Mouse (Mus musculus) embryonic facial prominence, embryonic 13.5 days (tissue): Measurements from ENCODE around the gene Mrpl19. TPM values are rescaled to one million over a fixed set of nuclear protein-coding genes. Genes with fewer than 3 reads are reported as not detected.
A peak's percentile ranks its signal among the peaks of the same experiment; 100 is the strongest.

Experiments used
- ATAC-seq: fragments of 200-750 bp; cut with Nextera tagmentation; 2 replicates; pipeline ENCODE4 v1.8.0; 2017; ENCODE audit warnings: low read depth; ENCODE audit not compliant: insufficient number of reproducible peaks, insufficient read depth, low FRiP score, low TSS enrichment
- H3K27ac ChIP-seq: fragments of 300-500 bp; sonication (generic); 2 replicates; pipeline ENCODE4 v1.5.1; 2015; ENCODE audit warnings: moderate library complexity, mild to moderate bottlenecking, inconsistent platforms
- H3K27me3 ChIP-seq: fragments of 300-500 bp; sonication (generic); 2 replicates; pipeline ENCODE4 v1.6.1; 2015; ENCODE audit warnings: mild to moderate bottlenecking, inconsistent platforms
- H3K36me3 ChIP-seq: fragments of 300-500 bp; sonication (generic); 2 replicates; pipeline ENCODE4 v1.6.1; 2015; ENCODE audit warnings: mild to moderate bottlenecking, inconsistent platforms
- H3K4me1 ChIP-seq: fragments of 300-500 bp; sonication (generic); 2 replicates; pipeline ENCODE4 v1.6.1; 2015; ENCODE audit warnings: inconsistent platforms
- H3K4me2 ChIP-seq: fragments of 300-500 bp; sonication (generic); 2 replicates; pipeline ENCODE4 v1.6.1; 2015; ENCODE audit warnings: moderate library complexity, mild to moderate bottlenecking, inconsistent platforms
- H3K4me3 ChIP-seq: fragments of 300-500 bp; sonication (generic); 2 replicates; pipeline ENCODE4 v1.5.1; 2015; ENCODE audit warnings: mild to moderate bottlenecking, inconsistent platforms
- H3K9ac ChIP-seq: fragments of 300-500 bp; sonication (generic); 2 replicates; pipeline ENCODE4 v1.6.1; 2015; ENCODE audit warnings: mild to moderate bottlenecking, inconsistent platforms
- H3K9me3 ChIP-seq: fragments of 300-500 bp; sonication (generic); 2 replicates; pipeline ENCODE4 v1.6.1; 2016; ENCODE audit warnings: inconsistent platforms
- WGBS: fragments of 180-500 bp; shearing (Covaris S2); methylation state at CpG from one replicate; pipeline ENCODE4 v1.1.7; 2015; ENCODE audit warnings: mixed read lengths; 5-methylcytosine and 5-hydroxymethylcytosine counted together
- polyA plus RNA-seq: library from polyadenylated mRNA; unstranded; fragments of >200 nt; fragmentation: Nextera tagmentation; extraction: Ambion mirVana; gene quantifications from 2 replicates; pipeline ENCODE4 v1.2.1, GENCODE M21; 2015

The Mrpl19 gene
- polyA plus RNA-seq, 1 experiment from 2014 or later, result 59.7 TPM

DNA sequence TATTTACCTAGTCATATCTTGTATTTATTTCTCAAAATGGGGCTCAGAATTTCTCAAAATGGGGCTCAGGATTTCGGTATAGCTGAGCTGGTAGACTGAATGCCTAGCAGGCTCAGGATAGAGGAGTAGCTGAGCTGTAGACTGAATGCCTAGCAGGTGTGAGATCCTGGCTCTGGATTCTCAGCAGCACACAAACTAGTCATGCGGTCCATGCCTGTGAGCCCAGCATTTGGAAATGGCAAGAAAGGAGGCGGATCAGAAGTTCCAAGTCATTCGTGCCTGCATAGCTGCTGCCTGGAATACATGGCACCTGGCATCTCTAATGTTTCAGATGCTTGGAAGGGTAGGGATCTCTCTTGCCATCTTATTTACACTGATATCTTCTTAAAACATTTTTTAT is 36.4 kb downstream of the Mrpl19 start:
- WGBS, result 93% methylated on average over 4 of the region's 4 CpGs
- Histone ChIP-seq H3K9me3 (no peaks in the 10 kb centered on the region), H3K4me3 (no peak overlapping the region), H3K4me1 (peaks cover 8% of the 10 kb centered on the region), H3K27ac (no peak overlapping the region), H3K36me3 (peaks cover 72% of the 10 kb centered on the region), H3K4me2 (no peak overlapping the region), H3K27me3 (no peaks in the 10 kb centered on the region), H3K9ac (no peak overlapping the region)
- no peak for ATAC-seq

DNA sequence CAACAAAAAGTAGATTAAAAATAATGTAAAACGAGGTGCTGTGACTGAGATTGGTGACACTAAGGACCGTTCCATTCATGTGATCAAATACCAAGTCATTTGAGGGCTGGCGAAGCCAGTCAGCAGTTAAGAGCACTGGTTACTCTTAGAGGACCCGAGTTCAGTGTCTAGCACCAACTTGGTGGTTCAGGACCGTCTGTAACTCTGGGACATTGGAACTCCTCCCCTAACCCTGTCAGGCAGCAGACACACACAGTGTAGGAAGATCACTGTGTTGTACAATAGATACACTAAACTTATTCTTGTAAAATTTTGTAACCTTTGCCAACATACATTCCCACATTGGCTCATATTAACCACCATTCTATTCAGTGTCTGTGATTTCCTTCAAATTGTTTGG is 41.5 kb downstream of the Mrpl19 start:
- Histone ChIP-seq H3K4me3 (peak overlapping the region; percentile 88), H3K9me3 (no peaks in the 10 kb centered on the region), H3K27me3 (no peaks in the 10 kb centered on the region), H3K36me3 (peaks cover 27% of the 10 kb centered on the region), H3K4me1 (peaks cover 11% of the 10 kb centered on the region), H3K27ac (no peak overlapping the region), H3K9ac (peak overlapping the region; percentile 97), H3K4me2 (peak overlapping the region; percentile 64)
- ATAC-seq, result no peak
- 13% methylated on average over 5 of the region's 5 CpGs for WGBS

DNA sequence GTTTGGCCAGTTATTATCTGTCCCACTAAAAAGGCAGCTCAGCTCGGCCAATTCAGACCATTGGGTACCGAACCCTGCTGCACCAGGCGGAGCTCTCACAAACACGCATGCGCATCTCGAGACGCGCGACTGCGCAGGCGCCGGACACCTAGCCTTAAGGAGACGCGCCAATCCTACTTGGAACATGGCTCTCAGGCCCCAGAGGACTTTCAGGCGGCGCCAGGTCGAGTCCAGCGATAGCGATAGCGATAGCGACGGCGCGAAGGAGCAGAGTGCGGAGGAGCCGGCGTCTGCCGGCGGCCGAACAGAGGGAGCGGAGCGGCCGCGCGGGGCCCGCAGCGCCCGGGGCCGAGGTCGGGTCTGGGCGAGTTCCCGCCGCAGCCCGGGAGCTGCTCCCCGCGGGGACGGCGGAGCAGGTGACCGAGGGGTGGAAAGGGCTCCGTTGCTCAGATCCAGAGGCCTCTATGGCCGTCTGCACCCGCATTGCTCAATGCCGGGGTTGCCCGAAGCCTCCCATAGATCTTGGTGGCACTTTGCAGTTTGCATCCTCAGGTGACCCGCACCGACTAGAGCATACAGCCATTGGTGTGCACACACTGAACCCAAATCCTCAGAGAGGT is 42.1 kb downstream of the Mrpl19 start, which contains the start of gene Gcfc2:
Gene Gcfc2, plus strand, starts transcription at position 147 of the 620 bp plus-strand sequence.
- H3K4me2 ChIP-seq, result peak within 1 kb of the TSS; percentile 64

DNA sequence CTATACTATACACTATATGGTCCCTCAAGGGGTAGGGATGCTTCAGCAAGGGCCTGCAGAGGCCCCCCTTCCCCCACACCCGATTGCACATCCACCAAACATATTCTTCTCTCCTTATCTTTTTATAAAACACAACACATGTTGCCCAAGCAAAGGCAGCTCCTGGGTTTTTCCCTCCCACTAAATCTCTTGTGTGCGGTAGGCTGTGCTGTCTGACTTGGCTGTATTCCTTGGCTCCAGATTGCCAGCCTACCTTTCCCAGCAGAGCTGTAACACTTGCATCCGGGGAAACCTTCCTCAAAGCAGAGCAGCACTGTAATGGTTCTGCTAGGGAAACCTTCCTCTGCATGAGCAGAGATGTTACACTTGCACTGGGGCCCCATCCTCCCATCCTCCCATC is 53.6 kb downstream of the Mrpl19 start:
- ATAC-seq, result no peak
- Histone ChIP-seq H3K36me3 (no peaks in the 10 kb centered on the region), H3K27ac (no peak overlapping the region), H3K4me1 (no peaks in the 10 kb centered on the region), H3K9me3 (no peaks in the 10 kb centered on the region), H3K4me2 (no peak overlapping the region), H3K9ac (no peak overlapping the region), H3K27me3 (no peaks in the 10 kb centered on the region), H3K4me3 (no peak overlapping the region)
- 73% methylated on average over 3 of the region's 3 CpGs for WGBS

More for the DNA sequence above, 42.1 kb downstream of the Mrpl19 start, which contains the start of gene Gcfc2:
- Histone ChIP-seq H3K4me1 (peaks cover 11% of the 10 kb centered on the region), H3K9ac (peak within 1 kb of the TSS; percentile 97), H3K4me3 (peak within 1 kb of the TSS; percentile 88), H3K27me3 (no peaks in the 10 kb centered on the region), H3K27ac (peak within 1 kb of the TSS; percentile 60), H3K36me3 (peaks cover 27% of the 10 kb centered on the region), H3K9me3 (no peaks in the 10 kb centered on the region)
- under 1% methylated on average over 55 of the region's 56 CpGs for WGBS
- ATAC-seq, result peak; percentile 88

DNA sequence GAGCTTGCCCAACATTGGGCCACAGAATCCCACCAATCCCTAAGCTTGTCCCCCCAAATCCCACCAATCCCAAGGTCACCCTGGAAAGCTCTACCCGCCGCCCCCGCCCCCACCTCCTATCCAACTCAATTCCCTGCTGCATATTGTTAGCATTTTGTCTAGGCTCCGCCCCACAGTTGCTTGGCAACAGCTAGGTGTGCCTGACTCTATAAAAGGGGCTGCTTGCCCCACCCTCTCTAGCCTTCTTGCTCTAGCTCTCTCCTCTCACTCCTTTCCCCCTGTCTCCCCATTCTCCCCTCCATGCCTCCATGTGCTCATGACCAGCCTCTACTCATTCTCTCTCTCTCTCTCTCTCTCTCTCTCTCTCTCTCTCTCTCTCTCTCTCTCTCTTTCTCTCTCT is 54.0 kb downstream of the Mrpl19 start:
- no peak for ATAC-seq
- no peaks in the 10 kb centered on the region for H3K4me1 ChIP-seq

DNA sequence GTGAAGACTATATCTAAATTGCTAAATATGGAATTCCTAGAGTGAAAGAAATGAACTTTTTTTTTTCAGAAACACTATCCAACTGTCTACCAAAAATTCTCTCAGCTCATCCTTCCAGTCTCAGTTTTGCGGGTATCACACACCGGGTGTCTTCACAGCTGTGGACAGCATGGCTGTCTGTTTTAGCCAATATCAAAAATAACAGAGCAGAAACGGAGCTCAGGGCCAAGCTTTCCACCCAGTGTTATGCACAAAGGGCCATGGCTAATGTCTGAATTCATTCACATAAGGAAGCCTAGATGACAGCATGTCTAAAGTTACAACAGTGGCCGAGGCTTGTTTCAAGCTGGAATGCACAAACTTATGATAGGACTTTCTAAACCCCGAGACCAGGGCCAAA is 54.5 kb downstream of the Mrpl19 start:
- H3K9me3 ChIP-seq, result no peaks in the 10 kb centered on the region
- no peaks in the 10 kb centered on the region for H3K36me3 ChIP-seq
- H3K4me2 ChIP-seq, result no peak overlapping the region
- H3K9ac ChIP-seq, result no peak overlapping the region
- H3K4me3 ChIP-seq, result no peak overlapping the region
- H3K27me3 ChIP-seq, result no peaks in the 10 kb centered on the region
- no peak for ATAC-seq
- no peaks in the 10 kb centered on the region for H3K4me1 ChIP-seq
- H3K27ac ChIP-seq, result no peak overlapping the region
- 81% methylated on average over 5 of the region's 5 CpGs for WGBS

More for the DNA sequence above, 54.0 kb downstream of the Mrpl19 start:
- no peaks in the 10 kb centered on the region for H3K9me3 ChIP-seq
- no peak overlapping the region for H3K4me2 ChIP-seq
- no peak overlapping the region for H3K9ac ChIP-seq
- no peak overlapping the region for H3K4me3 ChIP-seq
- no peaks in the 10 kb centered on the region for H3K36me3 ChIP-seq
- no peak overlapping the region for H3K27ac ChIP-seq
- WGBS, result 90% methylated on average over 4 of the region's 4 CpGs
- H3K27me3 ChIP-seq, result no peaks in the 10 kb centered on the region

DNA sequence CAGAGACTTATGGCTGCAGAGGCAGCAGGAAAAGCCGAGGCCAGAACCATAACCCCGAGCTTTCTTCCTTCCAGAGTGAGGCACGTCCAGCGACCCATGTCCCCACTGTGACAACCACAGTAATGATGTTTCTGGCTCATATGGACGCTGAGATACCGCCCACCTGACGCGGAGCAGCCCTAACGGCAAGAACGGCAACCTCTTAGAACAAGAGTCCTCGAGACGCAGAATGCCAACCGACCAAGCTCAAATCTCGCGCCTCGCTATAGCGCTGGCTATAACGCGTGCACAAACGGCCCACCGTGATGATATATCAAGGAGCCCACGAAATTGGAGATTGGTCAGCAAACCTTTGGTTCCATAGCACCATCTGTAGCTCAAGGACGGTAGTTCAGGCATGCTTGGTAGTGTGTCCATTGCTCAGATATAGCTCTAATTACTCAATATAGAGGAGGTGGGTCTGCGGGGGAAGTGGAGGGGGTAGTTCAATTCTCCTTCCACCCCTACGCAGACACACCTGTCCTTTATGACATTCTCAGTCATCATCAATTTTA is 55.4 kb downstream of the Mrpl19 start:
- no peak overlapping the region for H3K4me2 ChIP-seq
- H3K4me3 ChIP-seq, result no peak overlapping the region
- WGBS, result 85% methylated on average over 25 of the region's 25 CpGs
- H3K27ac ChIP-seq, result no peak overlapping the region
- H3K9me3 ChIP-seq, result no peaks in the 10 kb centered on the region
- no peaks in the 10 kb centered on the region for H3K36me3 ChIP-seq
- no peaks in the 10 kb centered on the region for H3K27me3 ChIP-seq
- H3K4me1 ChIP-seq, result no peaks in the 10 kb centered on the region
- no peak for ATAC-seq
- H3K9ac ChIP-seq, result no peak overlapping the region

Other genes starting within 250 kb of the Mrpl19 start
- 13.7 and 17.4 TPM in 2 replicates for gene Gcfc2, start 42.3 kb downstream of the Mrpl19 start, polyA plus RNA-seq
- 19.3 and 22.1 TPM in 2 replicates for gene Eva1a, start 75.1 kb upstream of the Mrpl19 start, polyA plus RNA-seq